Mouse (Mus musculus) neural tube, embryonic 13.5 days (tissue): ENCODE results near the gene Auts2. TPM values are rescaled to one million over a fixed set of nuclear protein-coding genes. Genes with fewer than 3 reads are reported as not detected.

Experiments
- ATAC-seq: fragments of 200-750 bp; cut with Nextera tagmentation; 2 replicates; pipeline ENCODE4 v1.8.0; 2017; ENCODE audit warnings: low read depth, mild to moderate bottlenecking, moderate TSS enrichment, moderate library complexity
- H3K27ac ChIP-seq: fragments of 300-500 bp; sonication (generic); replicated peaks from 2 replicates; pipeline ENCODE4 v1.5.1; 2015; ENCODE audit warnings: moderate library complexity, mild to moderate bottlenecking, inconsistent platforms
- H3K27me3 ChIP-seq: fragments of 300-500 bp; sonication (generic); 2 replicates; pipeline ENCODE4 v1.6.1; 2015; ENCODE audit warnings: mild to moderate bottlenecking, inconsistent platforms
- H3K36me3 ChIP-seq: fragments of 300-500 bp; sonication (generic); 2 replicates; pipeline ENCODE4 v1.6.1; 2015; ENCODE audit warnings: mild to moderate bottlenecking, inconsistent platforms
- H3K4me1 ChIP-seq: fragments of 300-500 bp; sonication (generic); replicated peaks from 2 replicates; pipeline ENCODE4 v1.6.1; 2015; ENCODE audit warnings: inconsistent platforms
- H3K4me2 ChIP-seq: fragments of 300-500 bp; sonication (generic); 2 replicates; pipeline ENCODE4 v1.6.1; 2015; ENCODE audit warnings: inconsistent platforms, mild to moderate bottlenecking, moderate library complexity
- H3K4me3 ChIP-seq: fragments of 300-500 bp; sonication (generic); 2 replicates; pipeline ENCODE4 v1.5.1; 2015; ENCODE audit warnings: mild to moderate bottlenecking, inconsistent platforms
- H3K9ac ChIP-seq: fragments of 300-500 bp; sonication (generic); 2 replicates; pipeline ENCODE4 v1.6.1; 2015; ENCODE audit warnings: moderate library complexity, mild to moderate bottlenecking, inconsistent platforms
- H3K9me3 ChIP-seq: fragments of 300-500 bp; sonication (generic); 2 replicates; pipeline ENCODE4 v1.6.1; 2016; ENCODE audit warnings: inconsistent platforms
- WGBS: fragments of 180-500 bp; shearing (Covaris S2); methylation state at CpG from one replicate; pipeline ENCODE4 v1.1.7; 2015; 5-methylcytosine and 5-hydroxymethylcytosine counted together
- polyA plus RNA-seq: library from polyadenylated mRNA; unstranded; fragments of >200 nt; fragmentation: Nextera tagmentation; extraction: Ambion mirVana; gene quantifications from 2 replicates; pipeline ENCODE4 v1.2.1, GENCODE M21; 2015

The Auts2 gene
- polyA plus RNA-seq, 1 experiment from 2014 or later, result 72.6 TPM

DNA sequence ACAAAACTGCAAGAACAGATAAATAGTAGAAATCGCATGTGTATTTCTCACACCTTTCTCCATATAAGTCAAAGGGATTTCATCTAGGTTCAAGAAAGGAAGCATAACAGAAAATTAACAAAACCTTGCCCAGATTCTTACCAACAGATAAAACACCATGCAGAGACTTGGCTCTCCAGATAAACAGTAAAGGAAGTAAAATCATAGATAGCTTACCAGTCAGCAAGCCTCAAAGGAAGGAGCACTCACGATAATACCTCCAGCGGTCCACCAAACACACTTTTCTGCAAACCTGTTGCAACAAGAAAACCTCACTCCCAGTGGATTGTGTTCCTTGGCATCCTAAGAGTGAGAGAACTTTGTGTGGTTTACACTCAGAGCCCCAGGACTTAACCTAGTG, 147.2 kb downstream of the Auts2 start:
- Histone ChIP-seq H3K27me3 (no peaks in the 10 kb centered on the region), H3K36me3 (no peaks in the 10 kb centered on the region)

DNA sequence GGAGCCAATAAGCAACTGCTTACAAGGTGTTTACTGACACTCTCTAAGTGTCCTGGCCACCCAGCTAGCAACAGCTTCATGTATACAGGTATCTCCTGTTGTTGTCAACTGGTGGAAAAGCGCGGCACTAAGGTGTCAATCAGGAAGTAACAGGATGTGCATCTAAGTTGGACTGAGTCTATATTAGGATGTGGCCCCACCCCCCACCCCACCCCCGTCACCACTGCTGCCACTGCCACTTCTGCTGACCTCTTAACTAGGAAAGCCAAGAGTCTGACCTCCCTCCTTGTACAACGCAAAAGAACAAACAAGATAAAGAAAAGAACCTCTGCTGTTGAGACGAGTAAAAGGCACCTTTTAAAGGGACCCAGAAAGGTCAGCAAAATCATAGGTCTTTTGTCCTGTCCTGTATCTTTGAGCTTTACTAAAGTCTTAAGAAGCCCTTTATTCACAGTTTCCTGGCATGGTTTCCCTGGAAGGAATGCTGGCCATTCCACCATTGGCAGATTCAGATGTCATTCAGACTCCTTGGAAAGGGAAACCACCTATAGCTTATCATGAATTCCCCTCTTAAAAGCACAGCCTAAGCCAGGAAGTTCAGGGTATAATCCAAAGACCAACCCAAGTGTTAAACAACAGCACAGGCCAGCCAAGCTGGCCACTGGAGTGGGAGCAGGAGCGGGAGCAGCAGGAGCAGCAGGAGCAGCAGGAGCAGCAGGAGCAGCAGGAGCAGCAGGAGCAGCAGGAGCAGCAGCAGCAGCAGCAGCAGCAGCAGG, 148.2 kb downstream of the Auts2 start:
- Histone ChIP-seq H3K9ac (no peak overlapping the region), H3K4me1 (peaks cover 44% of the 10 kb centered on the region), H3K27ac (no peak overlapping the region), H3K27me3 (no peaks in the 10 kb centered on the region), H3K9me3 (no peaks in the 10 kb centered on the region), H3K4me2 (no peak overlapping the region), H3K4me3 (no peak overlapping the region), H3K36me3 (no peaks in the 10 kb centered on the region)
- ATAC-seq, result no peak
- WGBS, result 59% methylated on average over 6 of the region's 6 CpGs

More for the DNA sequence above, 147.2 kb downstream of the Auts2 start:
- no peaks in the 10 kb centered on the region for H3K9me3 ChIP-seq
- H3K4me2 ChIP-seq, result no peak overlapping the region
- H3K4me1 ChIP-seq, result peaks cover 54% of the 10 kb centered on the region
- H3K27ac ChIP-seq, result no peak overlapping the region
- H3K4me3 ChIP-seq, result no peak overlapping the region
- 96% methylated on average over 3 of the region's 3 CpGs for WGBS
- no peak overlapping the region for H3K9ac ChIP-seq
- no peak for ATAC-seq

DNA sequence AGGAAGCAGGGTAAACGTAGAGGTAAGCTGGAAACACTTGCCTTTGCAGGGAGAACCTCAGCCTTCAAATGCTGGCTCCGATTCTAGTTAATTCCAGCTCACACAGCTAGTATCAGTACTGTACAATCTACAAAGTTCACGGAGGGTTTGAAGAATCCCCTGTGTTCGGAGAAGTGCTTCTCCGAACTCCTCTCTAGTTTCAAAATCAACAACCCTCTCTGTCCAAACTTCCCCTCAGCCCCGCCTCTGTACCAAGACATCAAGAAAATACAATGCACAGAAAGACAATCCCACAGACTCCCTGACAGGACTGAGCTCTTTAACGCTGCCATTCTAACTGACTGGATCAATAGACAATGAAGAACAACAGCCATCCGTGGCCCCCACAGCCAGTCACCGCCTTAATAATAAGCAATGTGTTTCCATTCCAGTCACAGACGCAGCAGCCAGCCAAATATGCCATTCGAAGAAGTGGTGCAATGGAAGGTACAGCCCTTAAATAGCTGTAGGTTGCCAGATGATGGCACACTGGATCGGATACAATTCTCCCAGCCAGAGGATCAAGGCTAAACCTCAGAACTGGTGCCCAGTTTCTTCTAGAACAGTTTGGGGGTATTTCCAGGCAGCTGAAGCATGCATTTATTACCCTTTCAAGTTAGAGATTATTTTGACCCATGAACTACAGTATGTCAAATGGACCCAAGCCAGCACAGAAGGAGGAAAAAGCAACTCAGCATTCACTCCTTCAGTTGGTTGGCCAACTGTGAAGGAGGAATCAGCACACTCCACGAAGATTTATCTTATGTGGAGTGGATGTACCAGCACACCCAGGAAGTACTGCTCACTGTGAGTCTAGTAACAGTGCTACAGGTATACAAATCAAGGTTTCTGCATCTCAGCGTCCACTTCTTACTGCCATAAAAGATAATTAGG, 151.0 kb downstream of the Auts2 start:
- ATAC-seq, result no peak
- no peaks in the 10 kb centered on the region for H3K36me3 ChIP-seq
- H3K4me2 ChIP-seq, result no peak overlapping the region
- no peak overlapping the region for H3K4me3 ChIP-seq
- H3K27ac ChIP-seq, result no peak overlapping the region
- H3K9me3 ChIP-seq, result no peaks in the 10 kb centered on the region
- WGBS, result 46% methylated on average over 14 of the region's 14 CpGs
- no peak overlapping the region for H3K9ac ChIP-seq
- H3K4me1 ChIP-seq, result peaks cover 39% of the 10 kb centered on the region
- H3K27me3 ChIP-seq, result no peaks in the 10 kb centered on the region

DNA sequence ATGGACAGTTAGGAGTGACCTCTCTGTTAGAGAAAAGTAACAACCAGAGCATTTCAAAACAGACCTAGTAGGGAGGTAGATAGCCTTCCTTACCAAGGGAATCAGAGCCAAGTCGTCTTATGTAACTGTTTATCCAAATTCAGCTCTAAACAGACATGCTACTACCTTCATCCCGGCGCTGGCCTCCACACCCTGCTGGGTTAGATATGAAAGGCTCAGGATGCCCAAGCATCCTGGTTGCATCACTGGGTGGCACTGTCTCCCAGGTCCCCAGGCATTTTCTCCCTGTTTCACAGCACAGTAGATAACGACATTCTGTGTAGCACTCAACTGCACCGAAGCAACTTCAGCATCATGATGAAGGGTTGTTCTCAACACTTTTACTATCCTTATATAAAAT, 154.4 kb downstream of the Auts2 start:
- Histone ChIP-seq H3K27ac (no peak overlapping the region), H3K27me3 (no peaks in the 10 kb centered on the region), H3K4me3 (no peak overlapping the region), H3K4me2 (no peak overlapping the region), H3K9me3 (no peaks in the 10 kb centered on the region), H3K4me1 (peaks cover 54% of the 10 kb centered on the region), H3K36me3 (no peaks in the 10 kb centered on the region), H3K9ac (no peak overlapping the region)
- ATAC-seq, result no peak
- WGBS, result 84% methylated on average over 5 of the region's 5 CpGs

DNA sequence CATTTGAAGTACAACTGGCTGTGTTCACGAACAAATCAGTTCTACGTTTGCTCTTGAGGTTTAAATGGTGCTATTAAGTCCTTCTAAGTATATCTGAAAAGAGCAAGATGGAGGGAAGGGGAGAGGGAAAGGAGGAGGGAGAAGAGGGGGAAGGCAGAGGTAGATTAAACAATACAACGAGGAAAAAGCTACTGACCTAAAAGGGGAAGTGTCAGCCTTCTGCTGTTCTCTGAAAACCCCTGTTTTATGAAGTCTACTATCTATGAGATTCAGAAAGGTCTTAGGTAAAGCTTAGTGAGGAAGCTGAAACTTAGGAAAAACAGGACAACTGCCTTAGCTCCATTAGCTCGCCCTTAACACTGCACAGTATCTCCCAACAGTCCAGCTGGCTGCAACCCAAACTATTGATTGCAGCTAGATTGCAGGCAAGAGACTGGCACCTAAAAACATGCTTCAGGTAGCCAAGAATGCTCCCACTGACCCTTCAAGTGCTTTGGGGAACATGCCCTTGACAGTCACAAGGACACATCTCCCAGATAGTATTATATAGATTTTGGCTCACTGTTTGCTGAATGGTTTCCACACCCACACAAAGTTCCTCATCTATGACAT, 157.8 kb downstream of the Auts2 start:
- no peak for ATAC-seq
- 59% methylated on average over 4 of the region's 4 CpGs for WGBS
- H3K4me2 ChIP-seq, result no peak overlapping the region
- H3K4me1 ChIP-seq, result peaks cover 70% of the 10 kb centered on the region
- H3K36me3 ChIP-seq, result no peaks in the 10 kb centered on the region
- H3K9ac ChIP-seq, result no peak overlapping the region
- H3K4me3 ChIP-seq, result no peak overlapping the region
- H3K27ac ChIP-seq, result no peak overlapping the region
- H3K27me3 ChIP-seq, result no peaks in the 10 kb centered on the region
- no peaks in the 10 kb centered on the region for H3K9me3 ChIP-seq

DNA sequence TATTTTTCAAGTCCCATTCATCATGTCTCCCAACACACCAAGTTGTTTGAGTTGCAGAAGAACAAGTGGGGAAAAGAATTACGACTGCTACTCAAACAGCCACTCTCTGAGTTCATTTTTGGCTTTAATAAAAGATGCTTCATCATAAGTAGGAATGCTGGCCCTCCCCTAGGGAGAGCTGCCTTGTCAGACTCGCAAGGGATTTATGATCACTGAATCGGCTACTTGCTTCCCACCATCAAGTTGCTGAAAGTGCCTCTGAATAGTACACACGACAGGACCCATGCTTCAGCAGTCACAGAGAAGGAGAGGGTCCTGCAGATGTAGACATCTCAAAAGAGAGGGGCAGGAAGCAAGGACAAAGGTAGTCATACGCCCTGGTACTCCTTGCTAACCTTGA, 162.9 kb downstream of the Auts2 start:
- no peak for ATAC-seq
- Histone ChIP-seq H3K4me3 (no peak overlapping the region), H3K36me3 (no peaks in the 10 kb centered on the region), H3K4me2 (no peak overlapping the region), H3K9me3 (no peaks in the 10 kb centered on the region), H3K4me1 (peaks cover 51% of the 10 kb centered on the region), H3K27me3 (no peaks in the 10 kb centered on the region), H3K27ac (no peak overlapping the region), H3K9ac (no peak overlapping the region)
- WGBS, result 32% methylated on average over 5 of the region's 5 CpGs

DNA sequence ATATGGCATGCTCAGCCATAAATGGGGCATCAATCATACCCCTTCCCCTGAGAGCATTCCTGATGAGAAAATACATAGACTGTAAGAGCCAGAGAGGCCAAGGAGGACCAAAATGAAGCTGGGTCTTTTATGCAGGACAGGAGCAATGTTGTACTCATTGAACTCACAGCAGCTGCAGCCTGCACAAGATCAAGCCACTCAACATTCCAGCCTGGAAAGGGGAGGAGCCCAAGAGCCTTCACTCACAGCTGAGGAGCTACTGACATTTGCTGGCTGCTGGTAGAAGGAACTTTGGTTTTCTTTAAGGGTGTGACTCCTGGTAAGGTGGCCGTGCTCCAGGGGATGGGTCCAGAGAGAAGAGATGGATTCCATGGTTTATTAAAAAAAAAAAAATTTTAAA, 164.2 kb downstream of the Auts2 start:
- H3K36me3 ChIP-seq, result no peaks in the 10 kb centered on the region
- no peak overlapping the region for H3K4me3 ChIP-seq
- no peak for ATAC-seq
- 86% methylated on average over 1 of the region's 1 CpGs for WGBS
- H3K4me1 ChIP-seq, result peaks cover 40% of the 10 kb centered on the region
- H3K4me2 ChIP-seq, result no peak overlapping the region
- H3K9ac ChIP-seq, result no peak overlapping the region
- H3K27me3 ChIP-seq, result no peaks in the 10 kb centered on the region
- no peaks in the 10 kb centered on the region for H3K9me3 ChIP-seq
- no peak overlapping the region for H3K27ac ChIP-seq

DNA sequence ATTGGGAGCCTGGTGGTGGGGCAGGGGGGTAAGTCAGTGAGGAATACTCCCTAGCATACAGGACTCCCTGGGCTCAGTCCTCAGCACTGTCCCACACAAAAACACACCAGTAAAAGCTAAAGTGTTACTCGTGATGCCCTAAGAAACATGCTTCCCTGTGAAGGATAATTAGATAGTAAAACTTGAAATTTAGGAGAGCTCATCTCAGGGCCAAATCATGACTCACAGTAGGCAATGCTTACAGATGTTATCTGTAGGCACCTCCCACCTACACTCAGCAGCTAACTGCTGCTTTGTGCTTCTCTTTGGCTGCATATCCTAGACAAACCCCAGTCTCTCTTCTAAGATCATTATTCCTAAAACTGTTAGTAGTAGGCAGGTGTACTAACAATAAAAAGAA, 168.0 kb downstream of the Auts2 start:
- no peak for ATAC-seq
- Histone ChIP-seq H3K27me3 (no peaks in the 10 kb centered on the region), H3K9ac (no peak overlapping the region), H3K27ac (no peak overlapping the region), H3K4me2 (no peak overlapping the region), H3K9me3 (no peaks in the 10 kb centered on the region), H3K4me3 (no peak overlapping the region), H3K4me1 (peaks cover 30% of the 10 kb centered on the region), H3K36me3 (no peaks in the 10 kb centered on the region)
- 64% methylated on average over 1 of the region's 1 CpGs for WGBS

DNA sequence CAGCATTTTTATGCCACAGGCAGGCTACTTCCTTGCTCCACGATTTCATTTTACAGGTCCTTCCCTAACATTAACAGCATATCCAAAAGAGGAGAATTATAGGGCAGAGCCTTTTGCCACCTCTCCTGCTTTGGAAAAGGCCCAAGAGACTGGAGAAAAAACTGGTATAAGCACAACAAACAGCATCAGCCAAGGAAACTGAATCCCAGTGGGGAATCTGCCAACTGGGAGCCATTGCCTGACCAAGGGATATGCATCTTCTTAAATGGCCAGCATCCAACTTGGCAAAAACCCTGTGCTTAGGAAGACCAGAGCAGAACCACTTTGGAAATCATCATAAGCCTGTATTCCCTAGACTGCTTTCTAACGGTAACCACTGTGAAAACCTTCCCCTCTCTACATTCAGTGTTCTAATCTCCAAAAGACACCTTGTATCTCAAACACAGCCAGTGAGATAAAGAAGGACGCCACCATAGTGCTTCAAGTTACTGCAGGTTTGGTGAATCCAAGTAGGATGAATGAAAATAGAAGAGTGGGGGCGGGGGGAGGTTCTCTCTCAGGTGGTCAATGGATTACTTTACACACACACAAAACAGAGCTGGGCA, 169.6 kb downstream of the Auts2 start:
- no peaks in the 10 kb centered on the region for H3K36me3 ChIP-seq
- H3K27ac ChIP-seq, result no peak overlapping the region
- no peaks in the 10 kb centered on the region for H3K9me3 ChIP-seq
- ATAC-seq, result no peak
- no peak overlapping the region for H3K4me3 ChIP-seq
- peaks cover 41% of the 10 kb centered on the region for H3K4me1 ChIP-seq
- H3K9ac ChIP-seq, result no peak overlapping the region
- no peaks in the 10 kb centered on the region for H3K27me3 ChIP-seq
- no peak overlapping the region for H3K4me2 ChIP-seq
- 70% methylated on average over 4 of the region's 4 CpGs for WGBS

DNA sequence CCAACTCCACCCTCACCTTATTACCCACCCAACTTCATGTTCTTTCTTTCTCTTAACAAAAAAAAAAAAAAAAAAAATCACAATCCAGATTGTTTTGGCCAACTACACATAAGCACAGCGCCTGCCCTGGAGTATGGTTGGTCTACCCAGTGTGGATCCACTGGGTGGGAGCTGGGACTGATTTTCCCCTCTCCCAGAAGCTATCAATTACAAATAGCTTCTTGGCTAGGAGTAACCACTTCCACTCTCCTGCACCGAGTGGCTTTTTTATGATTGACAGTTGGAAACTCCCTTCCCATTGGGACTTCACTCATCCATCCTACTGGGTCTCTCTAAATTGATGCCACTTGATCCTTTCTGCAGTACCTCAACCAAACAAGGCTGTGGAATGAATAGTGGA, 170.5 kb downstream of the Auts2 start:
- ATAC-seq, result no peak
- no peaks in the 10 kb centered on the region for H3K36me3 ChIP-seq
- WGBS, result 62% methylated on average over 2 of the region's 2 CpGs

DNA sequence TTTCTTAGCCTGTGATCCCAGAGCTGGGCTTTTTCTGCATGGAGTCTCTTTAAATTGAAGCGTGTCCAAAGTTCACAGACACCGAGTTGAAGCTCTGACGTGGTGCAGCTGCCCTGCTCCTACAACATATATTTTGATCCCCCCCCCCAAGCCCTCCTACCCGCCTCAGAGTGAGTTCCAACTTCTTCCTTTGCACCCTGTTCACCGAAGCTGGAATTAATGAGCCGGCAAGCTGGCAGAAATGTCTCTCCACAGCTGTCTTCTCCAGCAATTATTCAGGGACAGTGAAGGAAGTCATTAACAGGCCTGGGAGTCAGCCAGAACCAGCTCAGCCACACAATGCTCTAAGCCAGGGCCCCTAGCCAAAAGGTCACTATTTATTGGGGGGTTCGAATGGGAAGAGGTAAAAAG, 174.5 kb downstream of the Auts2 start:
- no peaks in the 10 kb centered on the region for H3K27me3 ChIP-seq
- 6% methylated on average over 7 of the region's 7 CpGs for WGBS

More for the DNA sequence above, 170.5 kb downstream of the Auts2 start:
- H3K27me3 ChIP-seq, result no peaks in the 10 kb centered on the region
- H3K4me3 ChIP-seq, result no peak overlapping the region
- H3K4me2 ChIP-seq, result no peak overlapping the region
- H3K27ac ChIP-seq, result no peak overlapping the region
- H3K4me1 ChIP-seq, result peaks cover 50% of the 10 kb centered on the region
- H3K9me3 ChIP-seq, result no peaks in the 10 kb centered on the region
- H3K9ac ChIP-seq, result no peak overlapping the region

DNA sequence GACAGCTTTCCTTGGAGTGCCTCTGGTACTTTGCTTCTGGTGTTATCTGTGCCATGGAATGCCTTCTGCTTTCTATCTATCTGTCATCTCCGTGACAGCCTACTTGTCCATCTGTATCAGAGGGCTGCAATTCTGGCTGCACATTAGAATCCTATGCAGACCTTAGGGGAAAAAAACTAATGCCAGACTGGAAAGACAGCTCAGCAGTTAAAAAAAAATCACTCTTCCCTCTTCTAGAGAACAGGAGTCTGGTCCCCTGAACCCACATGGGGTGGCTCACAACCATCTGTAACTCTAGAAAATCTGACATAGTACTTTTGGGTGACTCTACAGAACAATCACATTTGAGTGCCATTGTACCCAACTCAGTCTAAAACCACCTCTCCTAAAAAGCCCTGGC, 181.9 kb downstream of the Auts2 start:
- Histone ChIP-seq H3K27ac (no peak overlapping the region), H3K9ac (no peak overlapping the region), H3K36me3 (no peaks in the 10 kb centered on the region), H3K9me3 (no peaks in the 10 kb centered on the region), H3K4me1 (peaks cover 38% of the 10 kb centered on the region), H3K27me3 (no peaks in the 10 kb centered on the region), H3K4me2 (no peak overlapping the region), H3K4me3 (no peak overlapping the region)
- no peak for ATAC-seq
- 97% methylated on average over 1 of the region's 1 CpGs for WGBS

More for the DNA sequence above, 174.5 kb downstream of the Auts2 start:
- Histone ChIP-seq H3K9ac (no peak overlapping the region), H3K4me1 (peaks cover 60% of the 10 kb centered on the region), H3K4me3 (no peak overlapping the region), H3K4me2 (no peak overlapping the region; the same call in 1 of the 2 replicates), H3K27ac (0 out of 2 replicates have a peak overlapping the region, but pooled peaks have one; percentile 23), H3K36me3 (no peaks in the 10 kb centered on the region), H3K9me3 (no peaks in the 10 kb centered on the region)
- ATAC-seq, result peak; percentile 84
